ENCODE assay signal across 45 mouse cellular contexts in the genomic region with DNA sequence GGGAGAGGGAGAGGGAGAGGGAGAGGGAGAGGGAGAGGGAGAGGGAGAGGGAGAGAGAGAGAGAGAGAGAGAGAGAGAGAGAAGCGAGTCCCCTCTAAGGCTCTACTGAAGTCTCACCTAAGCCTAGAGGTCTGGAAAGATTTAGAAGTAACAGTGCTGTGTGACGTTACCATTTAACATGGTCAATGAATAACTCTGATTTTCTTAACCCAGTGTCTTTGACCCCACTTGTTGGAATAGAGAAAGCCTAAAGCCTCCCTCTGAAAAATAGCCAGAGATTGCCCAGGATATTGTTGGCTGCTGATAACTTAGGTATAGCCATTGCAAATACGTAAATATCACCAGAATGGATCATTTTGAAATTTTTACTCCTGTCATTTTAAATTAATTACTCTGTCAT. TPM values are rescaled to one million over a fixed set of nuclear protein-coding genes. Genes with fewer than 3 reads are reported as not detected.
"Had no signal": no experiment of that assay in that cellular context is flagged by ENCODE, and none has a peak within 500 bp of the region (broad histone marks: within the 10 kb centered on the region; RNA-seq: fewer than 3 reads in every experiment).

No protein-coding gene starts in this region.

- DNase-seq: left cerebral cortex, postnatal 4 days; liver, embryonic 13.5 days; liver, postnatal 0 days; lung, adult 18-20 months; lung, adult 2 months; lung, embryonic 14.5 days; lung, postnatal 10 days; lung, postnatal 14 days; lung, postnatal 36 days; lung, postnatal 4 days; midbrain, embryonic 14.5 days had no signal

- H3K9ac ChIP-seq: limb, embryonic 12.5 days; limb, embryonic 13.5 days; limb, embryonic 15.5 days; liver, embryonic 12.5 days; liver, embryonic 13.5 days; liver, embryonic 14.5 days; liver, embryonic 15.5 days; liver, postnatal 0 days; lung, embryonic 14.5 days; lung, embryonic 15.5 days; midbrain, embryonic 12.5 days; midbrain, embryonic 13.5 days; midbrain, embryonic 15.5 days; neural tube, embryonic 12.5 days had no signal

- H3K9me3 ChIP-seq: limb, embryonic 10.5 days; limb, embryonic 12.5 days; limb, embryonic 13.5 days; limb, embryonic 15.5 days; liver, embryonic 12.5 days; liver, embryonic 13.5 days; liver, embryonic 15.5 days; lung, embryonic 15.5 days; megakaryocyte, embryonic 14.5 days; midbrain, embryonic 10.5 days; midbrain, embryonic 12.5 days; midbrain, embryonic 13.5 days; midbrain, embryonic 15.5 days; neural tube, embryonic 12.5 days had no signal

- H3K27me3 ChIP-seq: limb, embryonic 12.5 days; limb, embryonic 13.5 days; limb, embryonic 15.5 days; liver, embryonic 12.5 days; liver, embryonic 13.5 days; liver, embryonic 15.5 days; lung, embryonic 15.5 days; midbrain, embryonic 12.5 days; midbrain, embryonic 13.5 days; midbrain, embryonic 15.5 days; neural tube, embryonic 12.5 days had no signal

- H3K4me2 ChIP-seq: limb, embryonic 12.5 days; limb, embryonic 13.5 days; limb, embryonic 15.5 days; liver, embryonic 11.5 days; liver, embryonic 12.5 days; liver, embryonic 13.5 days; liver, embryonic 15.5 days; lung, embryonic 14.5 days; lung, embryonic 15.5 days; midbrain, embryonic 11.5 days; midbrain, embryonic 12.5 days; midbrain, embryonic 13.5 days; midbrain, embryonic 15.5 days; neural tube, embryonic 12.5 days had no signal

- H3K36me3 ChIP-seq: limb, embryonic 10.5 days; limb, embryonic 12.5 days; limb, embryonic 13.5 days; limb, embryonic 15.5 days; liver, embryonic 12.5 days; liver, embryonic 13.5 days; liver, embryonic 15.5 days; lung, embryonic 15.5 days; midbrain, embryonic 10.5 days; midbrain, embryonic 12.5 days; midbrain, embryonic 13.5 days; midbrain, embryonic 15.5 days; neural tube, embryonic 12.5 days had no signal

- ATAC-seq: liver, embryonic 12.5 days; liver, postnatal 0 days; lung, postnatal 0 days; midbrain, embryonic 15.5 days; midbrain, embryonic 16.5 days had no signal

- H3K4me3 ChIP-seq: limb, embryonic 10.5 days; limb, embryonic 12.5 days; limb, embryonic 13.5 days; limb, embryonic 15.5 days; liver, embryonic 12.5 days; liver, embryonic 13.5 days; liver, embryonic 15.5 days; lung, embryonic 15.5 days; megakaryocyte, embryonic 14.5 days; midbrain, embryonic 10.5 days; midbrain, embryonic 12.5 days; midbrain, embryonic 13.5 days; midbrain, embryonic 15.5 days; myocyte; neural tube, embryonic 12.5 days had no signal

- H3K27ac ChIP-seq: limb, embryonic 10.5 days; limb, embryonic 12.5 days; limb, embryonic 13.5 days; limb, embryonic 15.5 days; liver, embryonic 12.5 days; liver, embryonic 13.5 days; liver, embryonic 14.5 days; liver, embryonic 15.5 days; lung, embryonic 15.5 days; macrophage; midbrain, embryonic 10.5 days; midbrain, embryonic 12.5 days; midbrain, embryonic 13.5 days; midbrain, embryonic 15.5 days; neural tube, embryonic 12.5 days had no signal

- H3K4me1 ChIP-seq: liver, embryonic 12.5 days; liver, embryonic 13.5 days had no signal

RNA-seq across cellular contexts. Expression of gene Lmntd1, which starts 34.4 kb away (rescaled TPM):
- total RNA-seq: megakaryocyte progenitor cell, adult 5-6 weeks; megakaryocyte, adult 5-6 weeks; megakaryocyte-erythroid progenitor cell, adult 5-6 weeks; monocyte, adult 5-6 weeks had no signal
- polyA plus RNA-seq: liver, embryonic 11.5 days; liver, embryonic 12.5 days; liver, embryonic 13.5 days; liver, embryonic 15.5 days; liver, embryonic 16.5 days; liver, postnatal 0 days; macrophage; myocyte had no signal

RNA-seq across cellular contexts. Expression of gene Tuba3b, which starts 35.8 kb away (rescaled TPM):
- total RNA-seq: left cerebral cortex, adult 8-10 months; left cerebral cortex, postnatal 10 days; left cerebral cortex, postnatal 14 days; left cerebral cortex, postnatal 25 days; left cerebral cortex, postnatal 36 days; left cerebral cortex, postnatal 4 days; megakaryocyte progenitor cell, adult 5-6 weeks; megakaryocyte, adult 5-6 weeks; megakaryocyte-erythroid progenitor cell, adult 5-6 weeks; monocyte, adult 5-6 weeks had no signal
- polyA plus RNA-seq: limb, embryonic 10.5 days; limb, embryonic 11.5 days; limb, embryonic 12.5 days; limb, embryonic 13.5 days; limb, embryonic 14.5 days; limb, embryonic 15.5 days; liver, embryonic 12.5 days; liver, embryonic 13.5 days; liver, embryonic 14.5 days; liver, embryonic 16.5 days; liver, postnatal 0 days; lung, embryonic 14.5 days; lung, embryonic 15.5 days; lung, embryonic 16.5 days; lung, postnatal 0 days; macrophage; midbrain, embryonic 10.5 days; midbrain, embryonic 11.5 days; midbrain, embryonic 12.5 days; midbrain, embryonic 13.5 days; midbrain, embryonic 14.5 days; midbrain, embryonic 15.5 days; midbrain, embryonic 16.5 days; myocyte; neural tube, embryonic 11.5 days; neural tube, embryonic 12.5 days had no signal
